Mouse (Mus musculus) kidney, adult 2 months (tissue): ENCODE measurements around the gene Cggbp1. TPM values are rescaled to one million over a fixed set of nuclear protein-coding genes. Genes with fewer than 3 reads are reported as not detected.
A peak's percentile ranks its signal among the peaks of the same experiment; 100 is the strongest.

ENCODE experiments used
- DNase-seq: peaks from one replicate; pipeline ENCODE4 v3.0.0; 2021
- H3K27ac ChIP-seq: fragments of 200-500 bp; 2 replicates; pipeline ENCODE4 v1.5.1; 2012; ENCODE audit warnings: low read depth, low read length, control low read depth, inconsistent platforms; ENCODE audit not compliant: insufficient read depth
- H3K27me3 ChIP-seq: fragments of 200-500 bp; replicated peaks from 2 replicates; pipeline ENCODE4 v1.6.1; 2012; ENCODE audit warnings: mild to moderate bottlenecking, moderate library complexity, low read length, inconsistent platforms; ENCODE audit not compliant: control insufficient read depth, insufficient read depth
- H3K36me3 ChIP-seq: fragments of 200-500 bp; 2 replicates; pipeline ENCODE4 v1.6.1; 2012; ENCODE audit warnings: mild to moderate bottlenecking, moderate library complexity, low read length, inconsistent platforms; ENCODE audit not compliant: control insufficient read depth, insufficient read depth
- H3K4me1 ChIP-seq: fragments of 200-500 bp; 2 replicates; pipeline ENCODE4 v1.6.1; 2011; ENCODE audit warnings: low read length; ENCODE audit not compliant: control insufficient read depth, insufficient read depth
- H3K4me3 ChIP-seq: fragments of 200-500 bp; 2 replicates; pipeline ENCODE4 v1.5.1; 2011; ENCODE audit warnings: mild to moderate bottlenecking, low read depth, low read length, control low read depth; ENCODE audit not compliant: insufficient read depth
- CTCF ChIP-seq: fragments of 200-500 bp; conservative IDR thresholded peaks from 2 replicates; pipeline ENCODE4 v1.5.1; 2011; ENCODE audit warnings: low read depth, mild to moderate bottlenecking, control low read depth, low read length, moderate library complexity, mixed read lengths; ENCODE audit not compliant: insufficient read depth, insufficient read length
- POLR2A ChIP-seq: fragments of 200-500 bp; IDR thresholded peaks from one replicate; pipeline ENCODE4 v1.6.1; 2011; ENCODE audit warnings: low read depth, low read length, control low read depth
- WGBS: fragments of 180-500 bp; shearing (Covaris S2); methylation state at CpG from one replicate; pipeline ENCODE4 v1.1.7; 2018; 5-methylcytosine and 5-hydroxymethylcytosine counted together
- polyA plus RNA-seq: library from polyadenylated mRNA; depleted of rRNA; stranded (reverse); fragments of >200 nt; gene quantifications from 2 replicates; pipeline ENCODE4 v1.2.3, GENCODE M21; 2012

The Cggbp1 gene
- polyA plus RNA-seq, 1 experiment = 14.2 TPM

GRCm38 (mm10) chr16:64872296-64872695 lies 20.5 kb downstream of the Cggbp1 start:
- DNase-seq = no peak
- WGBS = 37% methylated on average over 3 of the region's 3 CpGs
- H3K4me3 ChIP-seq = no peak overlapping the region

GRCm38 (mm10) chr16:64872841-64873240 lies 21.0 kb downstream of the Cggbp1 start:
- DNase-seq = no peak
- H3K4me3 ChIP-seq = peak overlapping the region; percentile 10; the same call in 1 of the 2 replicates
- WGBS = 4% methylated on average over 7 of the region's 7 CpGs
- no peaks in the 10 kb centered on the region for H3K4me1 ChIP-seq
- no peaks in the 10 kb centered on the region for H3K36me3 ChIP-seq
- TF ChIP-seq POLR2A (no peak), CTCF (no peak)
- H3K27me3 ChIP-seq = no peaks in the 10 kb centered on the region
- no peak overlapping the region; the same call in 1 of the 2 replicates for H3K27ac ChIP-seq

More at GRCm38 (mm10) chr16:64872296-64872695, 20.5 kb downstream of the Cggbp1 start:
- Histone ChIP-seq H3K27me3 (no peaks in the 10 kb centered on the region), H3K27ac (no peak overlapping the region), H3K4me1 (no peaks in the 10 kb centered on the region), H3K36me3 (no peaks in the 10 kb centered on the region)
- TF ChIP-seq CTCF (no peak), POLR2A (no peak)

GRCm38 (mm10) chr16:64873416-64874305 lies 21.9 kb downstream of the Cggbp1 start:
- peak; percentile 82 for DNase-seq
- peak overlapping the region; percentile 93 for H3K4me3 ChIP-seq
- H3K27me3 ChIP-seq = no peaks in the 10 kb centered on the region
- H3K27ac ChIP-seq = peak overlapping the region; percentile 83
- H3K4me1 ChIP-seq = no peaks in the 10 kb centered on the region
- no peaks in the 10 kb centered on the region for H3K36me3 ChIP-seq
- WGBS = 1% methylated on average over 29 of the region's 29 CpGs
- TF ChIP-seq CTCF (no peak), POLR2A (no peak)

GRCm38 (mm10) chr16:64875384-64875783 lies 23.6 kb downstream of the Cggbp1 start:
- H3K4me1 ChIP-seq = no peaks in the 10 kb centered on the region
- no peak for DNase-seq
- TF ChIP-seq CTCF (no peak), POLR2A (no peak)
- H3K27me3 ChIP-seq = no peaks in the 10 kb centered on the region
- H3K36me3 ChIP-seq = no peaks in the 10 kb centered on the region
- WGBS = 98% methylated on average over 10 of the region's 10 CpGs
- H3K4me3 ChIP-seq = no peak overlapping the region
- H3K27ac ChIP-seq = no peak overlapping the region

GRCm38 (mm10) chr16:64875822-64876221 lies 24.0 kb downstream of the Cggbp1 start:
- no peak for DNase-seq
- no peaks in the 10 kb centered on the region for H3K4me1 ChIP-seq
- no peaks in the 10 kb centered on the region for H3K36me3 ChIP-seq
- no peak overlapping the region for H3K4me3 ChIP-seq
- TF ChIP-seq POLR2A (no peak), CTCF (no peak)
- H3K27me3 ChIP-seq = no peaks in the 10 kb centered on the region
- 91% methylated on average over 1 of the region's 1 CpGs for WGBS
- H3K27ac ChIP-seq = no peak overlapping the region

GRCm38 (mm10) chr16:64876631-64877265 lies 25.0 kb downstream of the Cggbp1 start:
- Histone ChIP-seq H3K27me3 (no peaks in the 10 kb centered on the region), H3K4me3 (no peak overlapping the region), H3K4me1 (no peaks in the 10 kb centered on the region), H3K36me3 (no peaks in the 10 kb centered on the region), H3K27ac (no peak overlapping the region)
- DNase-seq = no peak
- 66% methylated on average over 4 of the region's 4 CpGs for WGBS
- TF ChIP-seq CTCF (no peak), POLR2A (no peak)

- H3K27ac ChIP-seq = no peak overlapping the region
- 75% methylated on average over 3 of the region's 3 CpGs for WGBS
- no peaks in the 10 kb centered on the region for H3K36me3 ChIP-seq
- H3K4me1 ChIP-seq = no peaks in the 10 kb centered on the region
- no peaks in the 10 kb centered on the region for H3K27me3 ChIP-seq
- TF ChIP-seq POLR2A = no peak
- TF ChIP-seq CTCF = no peak
- H3K4me3 ChIP-seq = no peak overlapping the region
- DNase-seq = no peak
Measured at GRCm38 (mm10) chr16:64877314-64877713, 25.5 kb downstream of the Cggbp1 start.
